Mouse (Mus musculus): ENCODE data around the gene Psma6. TPM values are rescaled to one million over a fixed set of nuclear protein-coding genes. Genes with fewer than 3 reads are reported as not detected.

Gene Psma6
- total and polyA plus RNA-seq, 3 experiments = 255 to 309 TPM; not detected in 1

GRCm38 (mm10) chr12:55353423-55353822, 30.6 kb upstream of the Psma6 start:
- no peak for TF ChIP-seq KAT2A (conservative IDR thresholded peaks at IDR 0.05; ENCODE audit: low read depth, low read length)
- TF ChIP-seq POLR2AphosphoS5 (IDR thresholded peaks at IDR 0.05; ENCODE audit: borderline replicate concordance, low read depth, low read length) = no peak
- no peak for TF ChIP-seq SMC3 (IDR thresholded peaks at IDR 0.05; ENCODE audit: low read depth, low read length)
- TF ChIP-seq POLR2AphosphoS2 (IDR thresholded peaks at IDR 0.05; ENCODE audit: low read length) = no peak
- no peak for TF ChIP-seq CHD2 (IDR thresholded peaks at IDR 0.05; ENCODE audit: low read length)
- TF ChIP-seq EP300 (IDR thresholded peaks at IDR 0.05; ENCODE audit: low read depth in 1 of 2, low read length in 2 of 2) = no peak
- TF ChIP-seq RCOR1 (IDR thresholded peaks at IDR 0.05; ENCODE audit: low read depth, low read length) = no peak
- no peak for DNase-seq (ENCODE audit: low read depth, low spot score)
- Histone ChIP-seq H3K79me2 (ENCODE audit: control insufficient read depth, insufficient read depth, low read length, poor library complexity) (no peaks in the 10 kb centered on the region), H3K9me3 (replicated peaks; ENCODE audit: insufficient read depth, low read length) (no peaks in the 10 kb centered on the region), H3K27me3 (ENCODE audit: control insufficient read depth in 1 of 2, insufficient read depth in 2 of 2, low read length in 2 of 2) (no peaks in the 10 kb centered on the region), H3K36me3 (ENCODE audit: control insufficient read depth in 1 of 2, insufficient read depth in 2 of 2, low read length in 2 of 2) (peaks cover 0 to 13% of the 10 kb centered on the region in 2 experiments; a peak in 2 of 4 replicates), H3K27ac (ENCODE audit: control insufficient read depth, low read depth, low read length) (no peak overlapping the region), H3K4me3 (ENCODE audit: control insufficient read depth in 1 of 2, insufficient read depth in 1 of 2, low read depth in 2 of 2, low read length in 2 of 2) (no peak overlapping the region), H3K4me1 (ENCODE audit: control insufficient read depth in 1 of 2, insufficient read depth in 2 of 2, low read length in 2 of 2) (peaks cover 2 to 4% of the 10 kb centered on the region in 2 experiments; a peak in 3 of 4 replicates), H3K9ac (ENCODE audit: control insufficient read depth, low read depth, low read length, poor library complexity, severe bottlenecking) (no peak overlapping the region)

- TF ChIP-seq GABPA (IDR thresholded peaks at IDR 0.05; ENCODE audit: low read depth, low read length) = no peak
- no peak for TF ChIP-seq GATA1 (IDR thresholded peaks at IDR 0.05; ENCODE audit: low read depth, low read length)
- no peak for TF ChIP-seq ZKSCAN1 (IDR thresholded peaks at IDR 0.05; ENCODE audit: low read depth, low read length)
- peak; percentile 38 to 77 (median 49) for TF ChIP-seq CTCF (IDR thresholded peaks at IDR 0.05 in 2 of 3, conservative IDR thresholded peaks at IDR 0.05 in 1 of 3; ENCODE audit: control insufficient read depth in 1 of 3, insufficient read depth in 1 of 3, low read depth in 2 of 3, low read length in 3 of 3, poor library complexity in 1 of 3, severe bottlenecking in 1 of 3)
- peak; percentile 67 for TF ChIP-seq SMC3 (IDR thresholded peaks at IDR 0.05; ENCODE audit: low read depth, low read length)
- TF ChIP-seq ZC3H11A (IDR thresholded peaks at IDR 0.05; ENCODE audit: low read depth, low read length) = peak; percentile 65
- 0 out of 2 replicates have a peak, but pooled peaks have one; percentile 10 for TF ChIP-seq RCOR1 (IDR thresholded peaks at IDR 0.05; ENCODE audit: low read depth, low read length)
- TF ChIP-seq ZNF384 (IDR thresholded peaks at IDR 0.05; ENCODE audit: low read depth, low read length) = peak; percentile 52; the same call in 1 of the 2 replicates
- TF ChIP-seq RAD21 (IDR thresholded peaks at IDR 0.05; ENCODE audit: low read depth, low read length) = peak; percentile 68
- TF ChIP-seq MEF2A (IDR thresholded peaks at IDR 0.05; ENCODE audit: extremely low read depth, insufficient replicate concordance, low read depth, low read length, poor library complexity, severe bottlenecking) = no peak
- H3K36me3 ChIP-seq (ENCODE audit: control insufficient read depth in 1 of 2, insufficient read depth in 2 of 2, low read length in 2 of 2) = peaks cover 0 to 6% of the 10 kb centered on the region in 2 experiments; a peak in 2 of 4 replicates
- H3K27ac ChIP-seq (ENCODE audit: control insufficient read depth, low read depth, low read length) = no peak overlapping the region
- no peaks in the 10 kb centered on the region for H3K79me2 ChIP-seq (ENCODE audit: control insufficient read depth, insufficient read depth, low read length, poor library complexity)
- no peak overlapping the region for H3K4me3 ChIP-seq (ENCODE audit: control insufficient read depth in 1 of 2, insufficient read depth in 1 of 2, low read depth in 2 of 2, low read length in 2 of 2)
- no peaks in the 10 kb centered on the region for H3K9me3 ChIP-seq (replicated peaks; ENCODE audit: insufficient read depth, low read length)
- H3K9ac ChIP-seq (ENCODE audit: control insufficient read depth, low read depth, low read length, poor library complexity, severe bottlenecking) = no peak overlapping the region
- H3K4me1 ChIP-seq (ENCODE audit: control insufficient read depth in 1 of 2, insufficient read depth in 2 of 2, low read length in 2 of 2) = no peaks in the 10 kb centered on the region
- H3K27me3 ChIP-seq (ENCODE audit: control insufficient read depth in 1 of 2, insufficient read depth in 2 of 2, low read length in 2 of 2) = no peaks in the 10 kb centered on the region
- DNase-seq (ENCODE audit: low read depth, low spot score) = peak; percentile 53
These were observed 29.1 kb upstream of the Psma6 start for GRCm38 (mm10) chr12:55354904-55355303.

Data from MEL (cell line).